Mouse (Mus musculus) midbrain, embryonic 16.5 days (tissue): ENCODE results near the gene Lrrc74a. TPM values are rescaled to one million over a fixed set of nuclear protein-coding genes. Genes with fewer than 3 reads are reported as not detected.

Experiments used
- ATAC-seq: fragments of 200-750 bp; cut with Nextera tagmentation; 2 replicates; pipeline ENCODE4 v1.8.0; 2017; ENCODE audit warnings: moderate TSS enrichment
- H3K27ac ChIP-seq: fragments of 300-500 bp; sonication (generic); 2 replicates; pipeline ENCODE4 v1.5.1; 2014; ENCODE audit warnings: mild to moderate bottlenecking, low read length, mixed read lengths
- H3K27me3 ChIP-seq: fragments of 300-500 bp; sonication (generic); 2 replicates; pipeline ENCODE4 v1.6.1; 2014; ENCODE audit warnings: low read depth, low read length, mixed read lengths; ENCODE audit not compliant: control insufficient read depth, insufficient read depth
- H3K36me3 ChIP-seq: fragments of 300-500 bp; sonication (generic); 2 replicates; pipeline ENCODE4 v1.6.1; 2014; ENCODE audit warnings: mild to moderate bottlenecking, low read length, moderate library complexity, mixed read lengths; ENCODE audit not compliant: control insufficient read depth, insufficient read depth
- H3K4me1 ChIP-seq: fragments of 300-500 bp; sonication (generic); 2 replicates; pipeline ENCODE4 v1.6.1; 2014; ENCODE audit warnings: mild to moderate bottlenecking, low read length, mixed read lengths; ENCODE audit not compliant: control insufficient read depth, insufficient read depth
- H3K4me2 ChIP-seq: fragments of 300-500 bp; sonication (generic); 2 replicates; pipeline ENCODE4 v1.6.1; 2014; ENCODE audit warnings: mild to moderate bottlenecking, low read length, mixed read lengths
- H3K4me3 ChIP-seq: fragments of 300-500 bp; sonication (generic); 2 replicates; pipeline ENCODE4 v1.5.1; 2014; ENCODE audit warnings: low read depth, mild to moderate bottlenecking, low read length, moderate library complexity, mixed read lengths
- H3K9ac ChIP-seq: fragments of 300-500 bp; sonication (generic); 2 replicates; pipeline ENCODE4 v1.6.1; 2014; ENCODE audit warnings: low read depth, low read length, mixed read lengths
- H3K9me3 ChIP-seq: fragments of 300-500 bp; sonication (generic); replicated peaks from 2 replicates; pipeline ENCODE4 v1.6.1; 2014; ENCODE audit warnings: mild to moderate bottlenecking, low read length, mixed read lengths; ENCODE audit not compliant: control insufficient read depth, poor library complexity, severe bottlenecking
- WGBS: fragments of 180-500 bp; shearing (Covaris S2); extraction: QIAGEN DNeasy Blood & Tissue Kit; methylation state at CpG from one replicate; pipeline ENCODE4 v1.1.7; 2014; 5-methylcytosine and 5-hydroxymethylcytosine counted together
- polyA plus RNA-seq: library from polyadenylated mRNA; unstranded; fragments of >200 nt; fragmentation: Nextera tagmentation; extraction: Ambion mirVana; gene quantifications from 2 replicates; pipeline ENCODE4 v1.2.1, GENCODE M21; 2015

Gene Lrrc74a
- polyA plus RNA-seq, 1 experiment from 2014 or later = not detected

GRCm38 (mm10) chr12:86775561-86776280 lies 41.6 kb downstream of the Lrrc74a start:
- WGBS = 89% methylated on average over 7 of the region's 7 CpGs

GRCm38 (mm10) chr12:86776341-86776860 lies 42.2 kb downstream of the Lrrc74a start:
- H3K9ac ChIP-seq = no peak overlapping the region
- no peak overlapping the region for H3K4me2 ChIP-seq
- no peak overlapping the region for H3K27ac ChIP-seq
- H3K9me3 ChIP-seq = no peaks in the 10 kb centered on the region
- H3K36me3 ChIP-seq = no peaks in the 10 kb centered on the region
- no peak overlapping the region for H3K4me3 ChIP-seq
- H3K27me3 ChIP-seq = no peaks in the 10 kb centered on the region
- WGBS = 84% methylated on average over 7 of the region's 7 CpGs
- H3K4me1 ChIP-seq = peaks cover 9% of the 10 kb centered on the region
- no peak for ATAC-seq

More at GRCm38 (mm10) chr12:86775561-86776280, 41.6 kb downstream of the Lrrc74a start:
- no peak overlapping the region for H3K4me3 ChIP-seq
- no peaks in the 10 kb centered on the region for H3K36me3 ChIP-seq
- peaks cover 13% of the 10 kb centered on the region for H3K4me1 ChIP-seq
- H3K27ac ChIP-seq = no peak overlapping the region
- no peaks in the 10 kb centered on the region for H3K9me3 ChIP-seq
- H3K4me2 ChIP-seq = no peak overlapping the region
- ATAC-seq = no peak
- H3K9ac ChIP-seq = no peak overlapping the region
- H3K27me3 ChIP-seq = no peaks in the 10 kb centered on the region

- Histone ChIP-seq H3K4me3 (no peak overlapping the region), H3K27ac (no peak overlapping the region), H3K9ac (no peak overlapping the region), H3K36me3 (no peaks in the 10 kb centered on the region), H3K4me2 (no peak overlapping the region), H3K4me1 (no peaks in the 10 kb centered on the region), H3K9me3 (no peaks in the 10 kb centered on the region), H3K27me3 (no peaks in the 10 kb centered on the region)
- ATAC-seq = no peak
- WGBS = 92% methylated on average over 4 of the region's 4 CpGs
Observed at GRCm38 (mm10) chr12:86778531-86778930, 44.4 kb downstream of the Lrrc74a start.

GRCm38 (mm10) chr12:86779206-86779989 lies 45.2 kb downstream of the Lrrc74a start:
- ATAC-seq = 0 out of 2 replicates have a peak, but pooled peaks have one; percentile 22
- H3K4me1 ChIP-seq = no peaks in the 10 kb centered on the region
- no peak overlapping the region for H3K4me2 ChIP-seq
- H3K9me3 ChIP-seq = no peaks in the 10 kb centered on the region
- H3K27ac ChIP-seq = no peak overlapping the region
- H3K4me3 ChIP-seq = no peak overlapping the region
- no peaks in the 10 kb centered on the region for H3K27me3 ChIP-seq
- H3K36me3 ChIP-seq = no peaks in the 10 kb centered on the region
- 44% methylated on average over 11 of the region's 11 CpGs for WGBS
- no peak overlapping the region for H3K9ac ChIP-seq

GRCm38 (mm10) chr12:86781654-86782202 lies 47.6 kb downstream of the Lrrc74a start:
- Histone ChIP-seq H3K36me3 (no peaks in the 10 kb centered on the region), H3K9me3 (no peaks in the 10 kb centered on the region), H3K4me2 (no peak overlapping the region), H3K9ac (no peak overlapping the region), H3K4me1 (peaks cover 5% of the 10 kb centered on the region), H3K4me3 (no peak overlapping the region), H3K27me3 (no peaks in the 10 kb centered on the region), H3K27ac (0 out of 2 replicates have a peak overlapping the region, but pooled peaks have one; percentile 17)
- ATAC-seq = 0 out of 2 replicates have a peak, but pooled peaks have one; percentile 27
- 36% methylated on average over 6 of the region's 6 CpGs for WGBS

GRCm38 (mm10) chr12:86786149-86787019 lies 52.2 kb downstream of the Lrrc74a start:
- Histone ChIP-seq H3K27me3 (no peaks in the 10 kb centered on the region), H3K9me3 (no peaks in the 10 kb centered on the region), H3K9ac (no peak overlapping the region), H3K4me2 (no peak overlapping the region), H3K27ac (peak overlapping the region; percentile 64), H3K4me3 (no peak overlapping the region), H3K4me1 (peaks cover 15% of the 10 kb centered on the region), H3K36me3 (no peaks in the 10 kb centered on the region)
- ATAC-seq = peak; percentile 18; the same call in 1 of the 2 replicates
- WGBS = 22% methylated on average over 12 of the region's 12 CpGs

- Histone ChIP-seq H3K27me3 (no peaks in the 10 kb centered on the region), H3K9ac (no peak overlapping the region), H3K4me2 (no peak overlapping the region), H3K27ac (peak overlapping the region; percentile 64; the same call in 1 of the 2 replicates), H3K9me3 (no peaks in the 10 kb centered on the region), H3K4me1 (peaks cover 15% of the 10 kb centered on the region), H3K36me3 (no peaks in the 10 kb centered on the region), H3K4me3 (no peak overlapping the region)
- ATAC-seq = peak; percentile 33; the same call in 1 of the 2 replicates
- WGBS = 15% methylated on average over 4 of the region's 4 CpGs
Observed at GRCm38 (mm10) chr12:86787020-86787553, 52.9 kb downstream of the Lrrc74a start.
